Mouse (Mus musculus): Measurements from ENCODE around the gene Gm128. TPM values are rescaled to one million over a fixed set of nuclear protein-coding genes. Genes with fewer than 3 reads are reported as not detected.

The Gm128 gene
- total RNA-seq (2018; cell fraction: chromatin; rRNA removed): 1 to 10 TPM in 1 of 26 experiments, under 1 TPM in 9, not detected in 16; 0.36 to 2.3 (median 0.60) TPM
- total RNA-seq (2018; cell fraction: cytosol; rRNA removed): under 1 TPM in 13 of 26 experiments, not detected in 13; 0.04 to 0.36 (median 0.10) TPM
- 1 to 10 TPM in 2 of 26 experiments, under 1 TPM in 4, not detected in 20; 0.26 to 1.7 (median 0.65) TPM for total RNA-seq (2018; cell fraction: nucleus; rRNA removed)
- 0.16 to 0.29 TPM in 2 of 3 replicates, not detected in the other for polyA plus RNA-seq (2018)

GRCm38 (mm10) chr3:95241498-95241897 is at the start of gene Gm128:
Gene Gm128, minus strand, starts transcription at chr3:95241598.
- Histone ChIP-seq H3K79me2 (ENCODE audit: inconsistent target) (no peaks in the 10 kb centered on the region), H3K4me3 (ENCODE audit: inconsistent target) (no peak within 1 kb of the TSS), H3K27ac (no peak within 1 kb of the TSS), H3K36me3 (ENCODE audit: inconsistent target) (peaks cover 4% of the 10 kb centered on the region; the same call in 1 of the 2 replicates)
- 86% methylated on average over 7 of the region's 7 CpGs for WGBS (ENCODE audit: missing documents)

- Histone ChIP-seq H3K36me3 (ENCODE audit: inconsistent target) (peaks cover 45% of the 10 kb centered on the region), H3K27ac (no peak overlapping the region), H3K4me3 (ENCODE audit: inconsistent target) (no peak overlapping the region), H3K79me2 (ENCODE audit: inconsistent target) (peaks cover 42% of the 10 kb centered on the region)
- 77% methylated on average over 4 of the region's 4 CpGs for WGBS (ENCODE audit: missing documents)
Observed at GRCm38 (mm10) chr3:95291041-95291440, 49.6 kb upstream of the Gm128 start.

- 91% methylated on average over 6 of the region's 6 CpGs for WGBS (ENCODE audit: missing documents)
- H3K79me2 ChIP-seq (ENCODE audit: inconsistent target): peaks cover 50% of the 10 kb centered on the region
- H3K27ac ChIP-seq: no peak overlapping the region
- peaks cover 38% of the 10 kb centered on the region for H3K36me3 ChIP-seq (ENCODE audit: inconsistent target)
- no peak overlapping the region for H3K4me3 ChIP-seq (ENCODE audit: inconsistent target)
Observed at GRCm38 (mm10) chr3:95290156-95290555, 48.8 kb upstream of the Gm128 start.

GRCm38 (mm10) chr3:95289419-95289818 is 48.0 kb upstream of the Gm128 start:
- no peak overlapping the region for H3K4me3 ChIP-seq (ENCODE audit: inconsistent target)

GRCm38 (mm10) chr3:95287541-95287940 is 46.1 kb upstream of the Gm128 start:
- WGBS (ENCODE audit: missing documents): 100% methylated on average over 1 of the region's 3 CpGs
- Histone ChIP-seq H3K27ac (peak overlapping the region; percentile 96), H3K4me3 (ENCODE audit: inconsistent target) (no peak overlapping the region), H3K79me2 (ENCODE audit: inconsistent target) (peaks cover 73% of the 10 kb centered on the region), H3K36me3 (ENCODE audit: inconsistent target) (peaks cover 34% of the 10 kb centered on the region)

More at GRCm38 (mm10) chr3:95289419-95289818, 48.0 kb upstream of the Gm128 start:
- no peak overlapping the region for H3K27ac ChIP-seq
- WGBS (ENCODE audit: missing documents): 94% methylated on average over 4 of the region's 4 CpGs
- peaks cover 58% of the 10 kb centered on the region for H3K79me2 ChIP-seq (ENCODE audit: inconsistent target)
- H3K36me3 ChIP-seq (ENCODE audit: inconsistent target): peaks cover 34% of the 10 kb centered on the region

GRCm38 (mm10) chr3:95286510-95286909 is 45.1 kb upstream of the Gm128 start:
- 65% methylated on average over 7 of the region's 7 CpGs for WGBS (ENCODE audit: missing documents)
- Histone ChIP-seq H3K27ac (peak overlapping the region; percentile 96), H3K79me2 (ENCODE audit: inconsistent target) (peaks cover 74% of the 10 kb centered on the region), H3K36me3 (ENCODE audit: inconsistent target) (peaks cover 34% of the 10 kb centered on the region), H3K4me3 (ENCODE audit: inconsistent target) (peak overlapping the region; percentile 1; the same call in 1 of the 2 replicates)

GRCm38 (mm10) chr3:95286011-95286410 is 44.6 kb upstream of the Gm128 start:
- no peak overlapping the region; the same call in 1 of the 2 replicates for H3K4me3 ChIP-seq (ENCODE audit: inconsistent target)
- H3K27ac ChIP-seq: peak overlapping the region; percentile 96
- peaks cover 78% of the 10 kb centered on the region for H3K79me2 ChIP-seq (ENCODE audit: inconsistent target)
- 89% methylated on average over 5 of the region's 5 CpGs for WGBS (ENCODE audit: missing documents)
- H3K36me3 ChIP-seq (ENCODE audit: inconsistent target): peaks cover 34% of the 10 kb centered on the region

- WGBS (ENCODE audit: missing documents): 98% methylated on average over 5 of the region's 5 CpGs
- no peak overlapping the region; the same call in 1 of the 2 replicates for H3K4me3 ChIP-seq (ENCODE audit: inconsistent target)
- H3K27ac ChIP-seq: peak overlapping the region; percentile 96
- H3K79me2 ChIP-seq (ENCODE audit: inconsistent target): peaks cover 85% of the 10 kb centered on the region
- H3K36me3 ChIP-seq (ENCODE audit: inconsistent target): peaks cover 29% of the 10 kb centered on the region
Observed at GRCm38 (mm10) chr3:95285390-95285789, 44.0 kb upstream of the Gm128 start.

GRCm38 (mm10) chr3:95284501-95285281 is 43.3 kb upstream of the Gm128 start:
- peaks cover 84% of the 10 kb centered on the region for H3K79me2 ChIP-seq (ENCODE audit: inconsistent target)
- H3K36me3 ChIP-seq (ENCODE audit: inconsistent target): peaks cover 22% of the 10 kb centered on the region
- H3K4me3 ChIP-seq (ENCODE audit: inconsistent target): peak overlapping the region; percentile 91
- 92% methylated on average over 11 of the region's 12 CpGs for WGBS (ENCODE audit: missing documents)
- peak overlapping the region; percentile 96 for H3K27ac ChIP-seq

GRCm38 (mm10) chr3:95284062-95284461 is 42.7 kb upstream of the Gm128 start:
- WGBS (ENCODE audit: missing documents): 20% methylated on average over 1 of the region's 1 CpGs
- Histone ChIP-seq H3K79me2 (ENCODE audit: inconsistent target) (peaks cover 84% of the 10 kb centered on the region), H3K36me3 (ENCODE audit: inconsistent target) (peaks cover 16% of the 10 kb centered on the region), H3K27ac (peak overlapping the region; percentile 96), H3K4me3 (ENCODE audit: inconsistent target) (peak overlapping the region; percentile 91)

- H3K27ac ChIP-seq: peak overlapping the region; percentile 96
- WGBS (ENCODE audit: missing documents): 2% methylated on average over 7 of the region's 7 CpGs
- H3K36me3 ChIP-seq (ENCODE audit: inconsistent target): peaks cover 13% of the 10 kb centered on the region
- H3K4me3 ChIP-seq (ENCODE audit: inconsistent target): peak overlapping the region; percentile 91
- peaks cover 86% of the 10 kb centered on the region for H3K79me2 ChIP-seq (ENCODE audit: inconsistent target)
Observed at GRCm38 (mm10) chr3:95283589-95283941, 42.2 kb upstream of the Gm128 start.

- Histone ChIP-seq H3K79me2 (ENCODE audit: inconsistent target) (peaks cover 86% of the 10 kb centered on the region), H3K27ac (peak overlapping the region; percentile 96), H3K4me3 (ENCODE audit: inconsistent target) (peak overlapping the region; percentile 91), H3K36me3 (ENCODE audit: inconsistent target) (peaks cover 8% of the 10 kb centered on the region)
- WGBS (ENCODE audit: missing documents): 1% methylated on average over 51 of the region's 51 CpGs
Observed at GRCm38 (mm10) chr3:95282865-95283588, 41.6 kb upstream of the Gm128 start.

GRCm38 (mm10) chr3:95282381-95282864 is 41.0 kb upstream of the Gm128 start:
- Histone ChIP-seq H3K4me3 (ENCODE audit: inconsistent target) (peak overlapping the region; percentile 91), H3K27ac (peak overlapping the region; percentile 96), H3K36me3 (ENCODE audit: inconsistent target) (peaks cover 2% of the 10 kb centered on the region; the same call in 1 of the 2 replicates), H3K79me2 (ENCODE audit: inconsistent target) (peaks cover 86% of the 10 kb centered on the region)
- WGBS (ENCODE audit: missing documents): 2% methylated on average over 11 of the region's 11 CpGs
